In genomic region chr4:137475271-137476050, GRCm38 (mm10) we compare ENCODE assay signal across 17 mouse cellular contexts. TPM values are rescaled to one million over a fixed set of nuclear protein-coding genes. Genes with fewer than 3 reads are reported as not detected.
DNase-seq lines count a peak whose midpoint lies in the region; ATAC-seq and TF ChIP-seq lines count a peak whose summit lies in the region.
"Had no signal": no experiment of that assay in that cellular context is flagged by ENCODE, and none has a peak within 500 bp of the region (broad histone marks: within the 10 kb centered on the region; RNA-seq: fewer than 3 reads in every experiment).

No protein-coding gene starts in this region.

- no peaks in the 10 kb centered on the region for H3K9me3 ChIP-seq in heart, embryonic 13.5 days
- no peaks in the 10 kb centered on the region for H3K9me3 ChIP-seq in lung, embryonic 14.5 days (ENCODE audit: low read depth, low read length)
- H3K9me3 ChIP-seq in heart, embryonic 15.5 days (replicated peaks): no peaks in the 10 kb centered on the region
- H3K9me3 ChIP-seq in stomach, embryonic 15.5 days: no peaks in the 10 kb centered on the region
- H3K9me3 ChIP-seq: hindbrain, embryonic 13.5 days; midbrain, embryonic 13.5 days had no signal

- H3K9ac ChIP-seq in heart, embryonic 13.5 days: peak overlapping the region; percentile 76; the same call in 1 of the 2 replicates
- H3K9ac ChIP-seq in lung, embryonic 14.5 days: 0 out of 2 replicates have a peak overlapping the region, but pooled peaks have one; percentile 25
- 0 out of 2 replicates have a peak overlapping the region, but pooled peaks have one; percentile 4 for H3K9ac ChIP-seq in heart, embryonic 15.5 days
- no peak overlapping the region for H3K9ac ChIP-seq in stomach, embryonic 15.5 days
- H3K9ac ChIP-seq: forebrain, postnatal 0 days; midbrain, embryonic 13.5 days had no signal

- no peak overlapping the region for H3K4me3 ChIP-seq in heart, embryonic 13.5 days
- H3K4me3 ChIP-seq in lung, embryonic 14.5 days (ENCODE audit: low read depth, low read length): no peak overlapping the region; the same call in 1 of the 2 replicates
- H3K4me3 ChIP-seq in heart, embryonic 15.5 days: no peak overlapping the region
- H3K4me3 ChIP-seq in stomach, embryonic 15.5 days (replicated peaks): no peak overlapping the region
- H3K4me3 ChIP-seq: hindbrain, embryonic 13.5 days; midbrain, embryonic 13.5 days had no signal

- peaks cover 100% of the 10 kb centered on the region for H3K4me1 ChIP-seq in heart, embryonic 13.5 days
- peaks cover 63% of the 10 kb centered on the region for H3K4me1 ChIP-seq in lung, embryonic 14.5 days (ENCODE audit: insufficient read depth)
- H3K4me1 ChIP-seq in heart, embryonic 15.5 days (replicated peaks): peaks cover 98% of the 10 kb centered on the region
- peaks cover 91% of the 10 kb centered on the region for H3K4me1 ChIP-seq in stomach, embryonic 15.5 days

- H3K27ac ChIP-seq in heart, embryonic 13.5 days (replicated peaks): peak overlapping the region; percentile 100
- peak overlapping the region; percentile 94; the same call in 1 of the 2 replicates for H3K27ac ChIP-seq in lung, embryonic 14.5 days (ENCODE audit: low read depth)
- peak overlapping the region; percentile 87 for H3K27ac ChIP-seq in heart, embryonic 15.5 days
- H3K27ac ChIP-seq in stomach, embryonic 15.5 days: peak overlapping the region; percentile 87
- H3K27ac ChIP-seq: hindbrain, embryonic 13.5 days; midbrain, embryonic 13.5 days had no signal

- WGBS in heart, embryonic 13.5 days: 54% methylated on average over 13 of the region's 13 CpGs
- WGBS in lung, embryonic 14.5 days: 66% methylated on average over 13 of the region's 13 CpGs
- WGBS in heart, embryonic 15.5 days: 56% methylated on average over 13 of the region's 13 CpGs
- 73% methylated on average over 13 of the region's 13 CpGs for WGBS in stomach, embryonic 15.5 days

- intact Hi-C loops in heart, postnatal 25 days (cut with DNase I): no loop called here

- H3K27me3 ChIP-seq in heart, embryonic 13.5 days (replicated peaks): no peaks in the 10 kb centered on the region
- no peaks in the 10 kb centered on the region for H3K27me3 ChIP-seq in lung, embryonic 14.5 days (ENCODE audit: insufficient read depth, low read length)
- no peaks in the 10 kb centered on the region for H3K27me3 ChIP-seq in heart, embryonic 15.5 days
- no peaks in the 10 kb centered on the region for H3K27me3 ChIP-seq in stomach, embryonic 15.5 days (replicated peaks)

- TF ChIP-seq CTCF in lung, embryonic 14.5 days (IDR thresholded peaks at IDR 0.05; ENCODE audit: low read depth): no peak

- H3K4me2 ChIP-seq in heart, embryonic 13.5 days: peak overlapping the region; percentile 91
- peak overlapping the region; percentile 50 for H3K4me2 ChIP-seq in lung, embryonic 14.5 days
- H3K4me2 ChIP-seq in heart, embryonic 15.5 days: peak overlapping the region; percentile 89
- peak overlapping the region; percentile 46; the same call in 1 of the 2 replicates for H3K4me2 ChIP-seq in stomach, embryonic 15.5 days
- H3K4me2 ChIP-seq: midbrain, embryonic 13.5 days had no signal

- no peak for ATAC-seq in heart, embryonic 13.5 days (ENCODE audit: extremely low read depth, insufficient number of reproducible peaks, low FRiP score, low TSS enrichment)
- ATAC-seq in lung, embryonic 14.5 days (ENCODE audit: insufficient read depth): no peak
- no peak for ATAC-seq in heart, embryonic 15.5 days (replicated peaks; ENCODE audit: insufficient number of reproducible peaks, insufficient read depth, low FRiP score, low read depth)
- no peak for ATAC-seq in stomach, embryonic 15.5 days (ENCODE audit: insufficient read depth, low FRiP score, low read depth)
- ATAC-seq: forebrain, postnatal 0 days; midbrain, embryonic 13.5 days had no signal

- peaks cover 16% of the 10 kb centered on the region for H3K36me3 ChIP-seq in heart, embryonic 13.5 days
- H3K36me3 ChIP-seq in lung, embryonic 14.5 days (ENCODE audit: insufficient read depth): 0 out of 2 replicates have a peak, but pooled peaks cover 4% of the 10 kb centered on the region
- no peaks in the 10 kb centered on the region for H3K36me3 ChIP-seq in heart, embryonic 15.5 days
- H3K36me3 ChIP-seq in stomach, embryonic 15.5 days: no peaks in the 10 kb centered on the region
- H3K36me3 ChIP-seq: hindbrain, embryonic 13.5 days; midbrain, embryonic 13.5 days had no signal

- no peak for DNase-seq in heart, postnatal 25 days (ENCODE audit: low spot score)
- no peak for DNase-seq in lung, embryonic 14.5 days
- no peak for DNase-seq in lung, postnatal 25 days (ENCODE audit: low spot score)
- no peak for DNase-seq in right cerebral cortex, postnatal 14 days
- no peak for DNase-seq in adrenal gland, postnatal 36 days
- DNase-seq: adrenal gland, postnatal 25 days; forebrain, postnatal 0 days; kidney, adult 9 months; right cerebral cortex, postnatal 4 days; thymus, postnatal 25 days had no signal

RNA-seq across cellular contexts. Expression of gene Hspg2, which starts 6.9 kb away (rescaled TPM):
- 48.9 and 50.0 TPM in 2 replicates for polyA plus RNA-seq in heart, embryonic 13.5 days (2015; fragmentation: Nextera tagmentation; extraction: Ambion mirVana)
- total RNA-seq in heart, postnatal 25 days (2021): 100 to 1,000 TPM; 249 to 297 TPM
- 51.2 and 58.1 TPM in 2 replicates for polyA plus RNA-seq in lung, embryonic 14.5 days (2014; fragmentation: Nextera tagmentation; extraction: Ambion mirVana)
- 41.3 and 56.3 TPM in 2 replicates for polyA plus RNA-seq in heart, embryonic 15.5 days (2015; fragmentation: Nextera tagmentation; extraction: Ambion mirVana)
- polyA plus RNA-seq in stomach, embryonic 15.5 days (2015; fragmentation: Nextera tagmentation; extraction: Ambion mirVana): 28.5 and 28.9 TPM in 2 replicates
- 100 to 1,000 TPM; 141 to 263 TPM for total RNA-seq in adrenal gland, postnatal 36 days (2021)

RNA-seq across cellular contexts. Expression of gene 1700013G24Rik, which starts 22.4 kb away (rescaled TPM):
- polyA plus RNA-seq in heart, embryonic 13.5 days (2015; fragmentation: Nextera tagmentation; extraction: Ambion mirVana): not detected in 2 replicates
- not detected for total RNA-seq in heart, postnatal 25 days (2021)
- polyA plus RNA-seq in lung, embryonic 14.5 days (2014; fragmentation: Nextera tagmentation; extraction: Ambion mirVana): not detected in 2 replicates
- not detected in 2 replicates for polyA plus RNA-seq in heart, embryonic 15.5 days (2015; fragmentation: Nextera tagmentation; extraction: Ambion mirVana)
- polyA plus RNA-seq in stomach, embryonic 15.5 days (2015; fragmentation: Nextera tagmentation; extraction: Ambion mirVana): not detected in 2 replicates
- not detected for total RNA-seq in adrenal gland, postnatal 36 days (2021)
- total RNA-seq: adrenal gland, postnatal 25 days; forebrain, postnatal 0 days; gastrocnemius, postnatal 14 days; layer of hippocampus, postnatal 36 days had no signal
- polyA plus RNA-seq: forebrain, postnatal 0 days; hindbrain, embryonic 13.5 days; midbrain, embryonic 13.5 days had no signal

RNA-seq across cellular contexts. Expression of gene Cela3b, which starts 45.1 kb away (rescaled TPM):
- polyA plus RNA-seq in heart, embryonic 13.5 days (2015; fragmentation: Nextera tagmentation; extraction: Ambion mirVana): 0.22 TPM in 1 of 2 replicates, not detected in the other
- not detected for total RNA-seq in heart, postnatal 25 days (2021)
- polyA plus RNA-seq in lung, embryonic 14.5 days (2014; fragmentation: Nextera tagmentation; extraction: Ambion mirVana): not detected in 2 replicates
- not detected in 2 replicates for polyA plus RNA-seq in heart, embryonic 15.5 days (2015; fragmentation: Nextera tagmentation; extraction: Ambion mirVana)
- 232 and 273 TPM in 2 replicates for polyA plus RNA-seq in stomach, embryonic 15.5 days (2015; fragmentation: Nextera tagmentation; extraction: Ambion mirVana)
- not detected for total RNA-seq in adrenal gland, postnatal 36 days (2021)
- total RNA-seq: adrenal gland, postnatal 25 days; forebrain, postnatal 0 days; gastrocnemius, postnatal 14 days; layer of hippocampus, postnatal 36 days had no signal
- polyA plus RNA-seq: forebrain, postnatal 0 days; hindbrain, embryonic 13.5 days; midbrain, embryonic 13.5 days had no signal

Comparison
In these comparisons a context has a peak if more than half of its experiments do, and no peak if none do; other contexts are left out.
1. RNA of gene Cela3b, which starts 45.1 kb away (polyA plus RNA-seq): 232 to 273 TPM in stomach, embryonic 15.5 days; not detected in lung, embryonic 14.5 days, not detected in heart, embryonic 15.5 days and 0.22 TPM in heart, embryonic 13.5 days; every median in the first group is over 100 times any median in the second.
2. Peak in every context shown above with its lines, with median percentiles within 50 percentile points of each other: H3K27ac ChIP-seq and H3K4me2 ChIP-seq.